Mouse (Mus musculus) spleen, adult 18-20 months (tissue): ENCODE measurements around the gene Lbx2.

Source experiments
- DNase-seq, 2 experiments: peaks; one replicate each; pipeline ENCODE4 v3.0.0; 2022; ENCODE audit warnings: mixed read lengths in 2 of 2

Lbx2 gene

GRCm38 (mm10) chr6:83071220-83071619, 14.9 kb upstream of the Lbx2 start:
- DNase-seq, result no peak

GRCm38 (mm10) chr6:83074979-83075378, 11.2 kb upstream of the Lbx2 start:
- DNase-seq, result no peak

DNA sequence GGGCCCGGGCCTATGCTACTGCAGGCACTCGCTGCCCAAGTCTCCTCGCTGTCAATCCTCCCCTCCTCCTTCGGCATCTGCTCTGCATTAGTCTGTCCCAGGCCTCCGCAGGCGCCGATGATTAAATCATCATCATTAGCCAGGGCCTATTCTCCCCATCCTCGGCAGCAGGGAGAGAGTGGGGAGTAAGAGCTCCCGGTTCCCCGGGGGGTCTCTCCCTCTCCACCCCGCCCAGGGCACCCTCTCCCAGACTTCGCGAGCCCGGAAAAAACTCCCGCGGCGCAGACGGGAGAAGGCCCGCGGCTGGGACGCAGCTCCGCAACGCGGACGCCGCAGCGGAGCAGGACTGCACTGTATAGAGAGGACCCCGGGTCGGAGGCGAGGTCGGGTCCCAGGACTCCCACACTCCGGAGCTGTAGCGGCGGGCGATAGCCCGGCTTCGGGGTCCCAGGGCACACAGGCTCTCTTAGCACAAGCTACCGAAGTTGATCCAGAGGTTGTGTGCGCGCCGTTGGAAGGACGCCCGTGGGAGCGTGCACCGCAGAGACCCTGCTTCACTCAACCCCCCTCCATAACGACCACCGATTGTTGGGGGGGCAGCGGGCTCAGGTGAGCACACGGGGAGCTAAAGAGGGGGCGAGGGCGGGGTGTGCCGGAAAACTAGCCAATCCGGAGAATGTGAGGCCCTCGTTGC, 8.4 kb upstream of the Lbx2 start, which contains the start of gene Pcgf1:
TSS of gene Pcgf1 (plus strand) at position 240 of the 694 bp plus-strand sequence.
- no peak for DNase-seq

- DNase-seq, result peak; percentile 98 to 100
These were observed 7.8 kb upstream of the Lbx2 start for GRCm38 (mm10) chr6:83078324-83078858.

GRCm38 (mm10) chr6:83080210-83080609, 6.0 kb upstream of the Lbx2 start:
- no peak for DNase-seq

- no peak for DNase-seq
These were observed 2.7 kb upstream of the Lbx2 start for GRCm38 (mm10) chr6:83083497-83083896.

DNA sequence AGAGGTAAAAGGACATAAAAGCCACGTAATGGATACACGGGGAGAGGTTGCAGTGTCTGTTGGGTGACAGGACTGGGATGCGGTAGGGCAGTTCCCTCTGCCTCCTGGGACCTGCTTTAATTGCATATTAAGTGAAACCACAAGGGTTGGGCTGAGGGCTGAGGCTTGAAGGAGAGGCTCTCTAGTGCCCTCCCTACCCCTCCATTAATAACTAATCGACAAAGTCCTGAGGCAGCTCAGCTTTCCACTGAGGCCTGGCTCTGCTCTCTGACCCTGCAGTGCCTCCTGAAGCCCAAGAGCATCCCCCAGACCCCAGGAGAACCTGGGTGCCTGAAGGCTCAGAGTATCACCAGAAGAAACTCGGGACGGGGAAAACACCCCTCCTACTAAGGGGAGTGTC, 1.7 kb upstream of the Lbx2 start:
- DNase-seq, result no peak

- DNase-seq, result no peak
These were observed 1.2 kb downstream of the Lbx2 start for GRCm38 (mm10) chr6:83087205-83087925.

GRCm38 (mm10) chr6:83087926-83088260, 1.7 kb downstream of the Lbx2 start:
- DNase-seq, result no peak

GRCm38 (mm10) chr6:83092416-83093127, 6.4 kb downstream of the Lbx2 start:
- no peak for DNase-seq

DNA sequence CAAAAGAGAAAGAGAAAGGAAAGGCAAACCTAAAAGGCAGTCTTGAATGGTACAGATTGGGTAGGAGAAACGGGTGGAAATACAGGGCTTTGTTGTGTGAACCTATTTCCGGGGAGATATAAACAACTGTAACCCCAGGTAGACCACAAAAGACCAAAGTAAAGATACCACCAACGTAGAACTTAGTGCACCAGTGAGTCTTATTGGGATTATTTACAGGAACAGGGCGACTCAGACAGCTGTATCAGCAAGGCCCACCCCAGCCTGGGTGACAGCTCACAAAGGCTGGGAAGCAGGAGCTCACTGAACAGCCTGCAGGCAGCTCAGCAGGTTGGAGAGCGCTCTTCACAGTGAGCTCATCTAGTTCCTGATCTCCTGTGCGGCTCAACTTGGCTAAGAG, 9.8 kb downstream of the Lbx2 start:
- no peak for DNase-seq

- DNase-seq, result no peak
These were observed 12.2 kb downstream of the Lbx2 start for GRCm38 (mm10) chr6:83098411-83098810.

DNA sequence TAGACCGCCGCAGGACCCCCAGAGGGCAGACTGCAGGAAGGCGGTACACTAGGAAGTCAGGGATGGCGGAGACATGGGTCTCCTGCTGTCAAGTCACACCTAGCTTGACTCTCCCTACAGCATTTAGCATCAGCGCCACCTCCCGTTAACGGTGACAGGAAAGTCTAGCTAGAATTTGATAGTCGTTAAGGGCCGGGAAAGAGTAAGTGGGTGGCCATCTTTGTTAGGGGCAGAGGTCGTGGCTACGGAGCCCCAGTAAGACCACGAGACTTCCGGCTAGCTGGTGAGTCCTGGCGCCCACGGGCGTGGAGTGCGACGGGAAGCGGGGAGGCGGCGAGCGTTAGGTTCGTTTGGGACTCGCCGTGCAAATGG, 15.1 kb downstream of the Lbx2 start, which contains the start of the genes Ccdc142 and Gm42688:
TSS of gene Ccdc142 (plus strand) at position 286 of the 372 bp plus-strand sequence.
TSS of gene Gm42688 (plus strand) at position 302 of the 372 bp plus-strand sequence.
- peak; percentile 84 to 87 for DNase-seq

DNA sequence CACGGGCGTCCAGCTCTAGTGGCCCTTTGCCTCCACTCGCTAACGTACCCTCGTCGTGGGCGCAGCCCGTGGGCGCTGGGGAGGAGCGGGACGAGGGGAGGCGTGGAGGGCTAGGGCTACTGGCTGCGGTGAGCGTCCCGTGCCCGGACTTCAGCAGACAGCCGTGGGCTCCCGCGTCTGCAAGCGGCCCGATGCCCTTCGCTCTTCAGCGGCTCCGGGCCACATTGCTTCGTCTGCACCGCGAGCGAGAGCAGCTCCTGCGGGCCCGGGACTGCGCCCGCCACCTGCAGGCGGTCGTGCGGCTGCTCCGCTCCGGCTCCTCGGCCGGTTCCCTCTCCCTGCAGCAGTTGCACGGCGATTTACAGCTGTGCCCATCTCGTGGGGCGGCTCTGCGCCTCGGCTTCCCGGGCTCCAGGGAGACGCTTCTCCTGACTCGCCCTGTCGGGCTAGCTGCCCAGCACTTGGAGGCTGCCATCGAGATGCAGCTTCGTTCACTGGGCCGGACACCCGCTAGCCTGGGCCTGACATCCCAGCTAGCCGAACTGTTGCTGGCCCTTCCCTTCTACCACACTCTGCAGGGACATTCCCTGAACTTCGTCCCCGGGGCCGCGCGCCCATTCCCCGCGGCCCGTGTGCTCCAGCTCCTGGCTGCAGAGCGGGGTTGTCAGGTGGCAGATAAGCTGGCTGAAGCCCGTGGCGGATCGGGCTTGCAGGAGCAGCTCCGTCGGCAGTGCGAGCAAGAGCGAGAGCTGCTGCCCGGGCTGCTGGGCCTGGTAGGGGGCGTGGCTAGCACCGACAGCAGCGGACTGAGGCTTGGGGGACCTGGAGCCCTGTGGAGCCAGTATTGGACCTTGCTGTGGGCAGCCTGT, 15.8 kb downstream of the Lbx2 start:
- DNase-seq, result peak; percentile 61 to 74

DNA sequence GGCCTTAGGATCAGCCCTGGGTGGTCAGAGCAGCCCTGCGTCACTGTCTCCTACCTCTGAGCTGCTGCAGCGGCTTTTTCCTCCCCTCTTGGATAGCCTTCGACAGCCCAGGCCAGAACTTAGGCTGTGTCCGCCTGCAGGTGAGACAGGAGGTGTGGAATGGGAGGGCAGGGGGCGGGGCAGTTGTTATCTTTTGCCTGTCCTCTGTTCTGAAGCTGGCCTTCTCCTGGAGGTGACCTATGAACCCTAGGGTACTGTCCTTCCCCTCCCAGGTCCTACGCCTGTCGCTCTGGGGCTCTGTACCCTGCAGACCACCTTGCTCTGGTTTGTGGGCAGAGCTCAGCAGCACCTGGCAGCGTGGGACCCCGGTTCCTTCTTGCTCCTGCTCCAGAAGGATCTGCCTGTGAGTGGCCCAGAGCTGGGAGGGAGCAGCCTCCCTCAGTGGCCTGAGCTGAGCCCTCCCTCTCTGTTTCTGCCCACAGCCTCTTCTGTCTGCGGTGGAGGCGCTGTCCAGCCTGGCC, 17.0 kb downstream of the Lbx2 start:
- no peak for DNase-seq

DNA sequence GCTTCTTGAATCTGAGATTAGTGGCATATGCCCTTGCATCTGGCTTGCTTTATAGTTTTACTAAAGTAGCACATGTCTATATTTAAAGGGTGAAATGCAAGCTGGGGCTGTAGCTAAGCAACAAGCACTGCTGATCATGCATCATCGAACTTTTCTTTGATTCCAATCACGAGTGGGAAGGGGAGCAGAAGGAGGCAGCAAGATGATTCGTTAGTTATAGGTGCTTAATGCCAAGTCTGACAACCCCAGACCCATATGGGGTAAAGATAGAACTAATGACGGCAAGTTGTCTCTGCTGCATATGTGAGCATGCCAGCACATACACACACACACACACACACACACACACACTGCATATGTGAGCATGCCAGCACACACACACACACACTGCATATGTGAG, 18.0 kb downstream of the Lbx2 start:
- no peak for DNase-seq

GRCm38 (mm10) chr6:83107566-83108400, 21.6 kb downstream of the Lbx2 start:
- DNase-seq, result peak; percentile 62 to 79

- DNase-seq, result peak; percentile 65 to 80
These were observed 22.8 kb downstream of the Lbx2 start, which contains the start of gene Mrpl53 for GRCm38 (mm10) chr6:83108762-83109668. TSS of gene Mrpl53 (plus strand) at chr6:83109040.

- no peak for DNase-seq
These were observed 25.5 kb downstream of the Lbx2 start for GRCm38 (mm10) chr6:83111510-83112136.
